Mouse (Mus musculus) left cerebral cortex, adult 8-10 months (tissue): Measurements from ENCODE around the gene Selenbp2. TPM values are rescaled to one million over a fixed set of nuclear protein-coding genes. Genes with fewer than 3 reads are reported as not detected.
"Not testable (repeated sequence)": the region's sequence is repeated elsewhere in the genome, so short reads cannot be mapped to it uniquely, and the experiment has no call there.

Experiments used
- DNase-seq, 2 experiments: peaks; one replicate each; pipeline ENCODE4 v3.0.0; 2022; ENCODE audit warnings: low spot score in 2 of 2
- total RNA-seq, 4 experiments: library from RNA; stranded (reverse); gene quantifications; 2 replicates each; pipeline ENCODE4 v1.2.4; 2022

Selenbp2 gene
- 1 to 10 TPM in 3 of 4 experiments, under 1 TPM in 1; 0.93 to 2.0 (median 1.4) TPM for total RNA-seq

DNA sequence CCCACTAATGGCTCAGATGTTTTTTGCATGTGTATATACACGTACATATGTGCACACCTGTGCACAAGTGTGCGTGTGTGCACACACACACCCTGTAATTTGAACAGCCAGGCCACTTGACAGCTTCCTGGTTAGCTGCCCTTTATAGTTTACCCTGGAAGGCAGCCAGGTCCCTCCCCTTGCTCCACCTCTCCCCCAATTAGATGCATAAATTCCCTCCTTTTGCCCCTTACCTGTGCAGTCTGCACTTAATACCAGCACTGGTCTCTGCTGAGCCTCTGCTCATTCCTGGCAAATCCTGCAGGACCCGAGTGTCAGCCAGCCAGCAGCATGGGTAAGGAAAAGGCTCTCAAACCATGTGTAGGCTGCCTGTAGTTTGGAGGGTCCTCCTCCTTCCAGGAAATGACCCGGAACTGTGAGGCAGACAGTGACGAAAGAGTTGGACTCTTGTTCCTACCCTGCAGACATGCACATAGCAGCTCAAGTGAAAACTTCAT lies at the start of gene Selenbp2:
TSS of gene Selenbp2 (plus strand) at position 228 of the 497 bp plus-strand sequence.
- no peak for DNase-seq

DNA sequence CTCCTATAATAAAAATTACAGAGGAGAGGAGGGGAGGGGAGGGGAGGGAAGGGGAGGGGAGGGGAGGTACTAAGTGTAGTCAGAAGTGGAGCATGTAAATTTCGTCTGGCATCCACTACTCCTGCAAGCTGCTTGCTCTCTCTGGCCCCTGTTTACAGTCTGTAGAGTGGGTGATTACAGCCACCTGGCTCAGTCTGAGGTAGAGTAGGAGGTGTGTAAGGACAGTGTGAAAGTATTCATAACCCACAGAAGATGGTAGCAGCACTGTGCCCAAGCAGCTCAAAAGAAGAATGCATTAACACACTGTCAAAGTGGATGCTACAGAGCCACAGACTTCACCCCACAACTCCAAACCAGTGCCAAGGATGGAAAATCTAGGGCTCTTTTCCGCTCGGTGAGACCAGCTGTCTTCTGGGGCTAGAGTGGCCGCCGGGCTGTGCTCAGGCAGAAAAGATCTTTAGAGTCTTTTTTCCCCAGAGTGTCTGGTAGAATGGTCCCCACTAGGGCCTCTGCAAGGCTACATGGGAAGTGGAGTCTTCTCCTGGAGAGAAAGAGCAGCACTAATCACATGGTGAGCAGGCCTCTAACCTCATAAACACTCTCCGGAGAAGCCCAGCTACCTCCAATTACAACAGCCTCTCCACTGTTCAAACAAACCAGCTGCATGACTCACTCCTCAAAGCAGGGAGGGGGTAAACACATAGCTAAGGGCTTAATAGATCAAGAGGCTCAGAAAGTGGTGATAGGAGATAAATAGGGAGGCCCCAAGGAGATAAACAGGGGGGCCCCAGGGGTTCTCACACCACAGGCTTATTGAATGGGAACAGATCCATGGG lies 44.4 kb upstream of the Selenbp2 start:
- DNase-seq = no peak

DNA sequence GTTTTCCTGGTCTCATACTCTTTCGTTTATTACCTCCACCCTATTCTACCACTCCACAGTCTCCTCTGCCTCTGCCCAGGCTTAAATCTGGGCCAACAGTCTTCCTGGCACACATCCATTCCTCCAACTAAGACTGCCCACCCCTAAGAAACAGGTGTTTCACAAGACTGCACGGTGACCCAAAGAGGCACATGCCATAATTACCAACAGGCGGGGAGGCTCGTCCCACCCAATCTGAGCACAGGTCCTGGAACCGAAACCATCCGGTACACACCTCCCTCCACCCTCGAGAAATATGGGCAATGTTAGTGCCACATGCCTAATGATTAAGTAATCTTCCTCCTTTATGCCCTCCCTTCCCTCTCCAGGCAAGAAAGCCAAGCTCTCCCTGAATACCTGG lies 42.9 kb upstream of the Selenbp2 start:
- no peak for DNase-seq

DNA sequence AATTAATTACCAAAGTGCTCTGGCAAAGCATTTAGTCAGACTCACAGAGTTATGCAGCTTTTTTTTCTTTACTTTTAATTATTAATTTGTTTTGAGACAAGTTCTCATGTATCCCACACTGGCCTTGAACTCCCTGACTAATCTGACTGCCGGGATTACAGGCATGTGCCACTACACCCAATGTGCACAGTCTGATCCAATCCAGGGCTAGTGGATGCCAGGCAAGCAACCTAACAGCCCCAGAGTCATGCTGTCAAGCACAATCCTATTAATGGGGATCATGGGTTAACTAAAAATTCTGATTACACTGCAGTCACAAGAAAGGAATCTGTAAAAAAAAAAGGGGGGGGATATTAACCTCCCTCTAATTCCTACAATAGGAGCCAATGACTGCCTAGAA lies 39.4 kb upstream of the Selenbp2 start:
- not testable (repeated sequence) for DNase-seq

DNA sequence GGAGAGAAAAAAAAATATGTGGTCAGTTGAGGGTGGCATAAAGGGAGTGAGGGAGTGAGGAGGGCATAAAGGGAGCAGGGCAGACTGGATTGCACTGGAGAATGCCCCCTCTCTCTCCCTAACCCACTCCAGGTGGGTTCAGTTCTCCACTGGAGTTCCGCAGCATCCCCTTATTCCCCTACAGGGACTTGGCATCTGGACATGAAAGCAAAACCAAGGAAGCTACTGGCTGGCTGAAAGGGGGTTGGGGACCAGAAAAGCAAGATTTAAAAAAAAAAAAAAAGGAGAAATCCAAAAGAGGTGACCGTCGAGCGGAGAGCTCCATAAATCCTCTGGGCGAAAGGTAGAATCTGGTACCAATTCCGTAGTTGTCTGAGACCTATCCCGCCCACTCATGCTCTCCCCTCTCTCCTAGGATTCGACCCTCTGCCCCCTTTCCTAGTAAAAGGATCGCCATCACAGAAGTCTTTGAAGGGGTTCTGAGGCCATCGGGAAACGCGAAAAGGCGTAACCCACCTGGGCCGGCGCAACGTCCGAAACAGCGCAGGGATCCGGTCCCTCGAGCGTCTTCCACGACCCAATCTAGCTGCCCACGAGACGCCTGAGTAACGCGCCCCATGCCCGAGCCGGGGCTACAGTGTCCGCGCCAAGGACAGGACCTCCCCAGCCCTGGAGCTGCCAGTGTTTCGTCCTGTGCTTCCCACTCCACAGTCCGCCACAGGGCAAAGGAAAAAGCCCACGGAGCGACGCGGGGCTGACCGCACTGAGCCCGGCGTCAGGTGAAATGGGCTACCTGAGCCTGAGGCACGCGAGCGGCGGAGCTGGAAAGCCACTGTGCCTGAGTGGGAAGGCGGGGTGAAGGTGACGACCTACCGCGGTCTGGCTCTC lies 35.3 kb upstream of the Selenbp2 start:
- not testable (repeated sequence) for DNase-seq

DNA sequence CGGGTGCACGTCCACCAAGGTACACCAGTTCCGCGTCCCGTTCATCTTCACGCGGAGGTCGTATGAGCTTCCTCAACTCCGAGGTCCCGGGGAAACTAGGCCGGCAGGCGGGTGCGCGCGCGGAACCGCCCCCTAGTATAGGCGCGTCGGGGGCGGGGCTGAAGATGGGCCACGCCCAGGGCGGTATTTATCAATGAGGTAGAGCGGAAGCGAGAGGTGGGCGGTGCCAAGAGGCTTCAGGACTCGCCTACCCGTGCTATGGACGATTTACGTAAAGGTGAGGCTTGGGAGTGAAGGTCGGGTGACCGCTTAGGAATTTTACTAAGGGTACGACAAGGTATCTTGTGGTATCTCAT lies 34.6 kb upstream of the Selenbp2 start, which contains the start of gene Tuft1:
TSS of gene Tuft1 (minus strand) at position 133 of the 356 bp plus-strand sequence.
- peak; percentile 10 to 27 for DNase-seq

DNA sequence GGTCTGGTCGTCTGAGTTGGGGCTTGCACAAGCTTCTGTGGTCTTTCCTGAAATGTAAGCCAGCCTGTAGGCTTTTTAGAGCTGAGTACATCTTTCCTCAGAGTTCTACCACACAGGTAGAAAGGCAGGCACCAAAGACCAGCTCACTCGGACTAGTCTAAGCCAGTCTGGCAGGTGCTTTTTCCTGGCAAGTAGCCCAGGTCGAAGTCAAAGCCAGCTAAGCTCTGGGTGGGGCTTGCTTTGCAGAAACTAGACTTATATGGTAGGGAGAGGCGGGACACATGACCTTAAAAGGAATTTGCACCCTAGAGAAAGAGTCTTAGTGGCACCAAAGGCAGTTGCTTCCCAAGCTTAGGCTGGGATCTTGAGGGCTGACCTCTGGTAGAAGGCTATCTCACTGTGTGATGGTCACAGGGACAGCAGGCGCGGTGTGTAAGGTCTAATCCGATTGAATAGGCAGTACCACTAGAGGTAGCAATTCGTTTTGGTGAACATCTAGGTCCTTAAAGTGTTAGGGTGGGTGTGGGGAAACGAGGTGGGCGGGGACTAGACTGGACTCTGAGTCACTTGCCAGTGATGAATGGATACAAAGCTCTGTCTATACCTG lies 34.1 kb upstream of the Selenbp2 start:
- DNase-seq = not testable (repeated sequence)

DNA sequence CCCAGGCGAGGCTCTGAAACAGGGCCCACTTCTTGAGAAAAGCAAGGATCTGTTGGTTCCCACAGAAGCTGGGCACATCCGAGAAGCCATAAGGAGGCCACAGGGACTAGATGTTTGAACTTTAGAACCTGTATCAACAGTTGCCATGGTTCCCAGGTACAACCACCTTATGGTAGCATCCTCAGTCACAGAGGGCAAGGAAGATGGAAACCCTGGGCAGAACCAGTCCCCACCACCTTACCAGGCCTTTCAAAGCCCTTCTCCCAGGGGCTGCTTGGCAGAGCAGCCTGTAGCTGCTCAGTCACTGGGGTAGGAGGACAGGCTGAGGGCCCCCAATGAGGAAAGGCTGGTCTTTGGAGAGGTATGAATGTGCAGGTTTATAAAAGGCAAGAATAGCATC lies 32.5 kb upstream of the Selenbp2 start:
- DNase-seq = not testable (repeated sequence)

DNA sequence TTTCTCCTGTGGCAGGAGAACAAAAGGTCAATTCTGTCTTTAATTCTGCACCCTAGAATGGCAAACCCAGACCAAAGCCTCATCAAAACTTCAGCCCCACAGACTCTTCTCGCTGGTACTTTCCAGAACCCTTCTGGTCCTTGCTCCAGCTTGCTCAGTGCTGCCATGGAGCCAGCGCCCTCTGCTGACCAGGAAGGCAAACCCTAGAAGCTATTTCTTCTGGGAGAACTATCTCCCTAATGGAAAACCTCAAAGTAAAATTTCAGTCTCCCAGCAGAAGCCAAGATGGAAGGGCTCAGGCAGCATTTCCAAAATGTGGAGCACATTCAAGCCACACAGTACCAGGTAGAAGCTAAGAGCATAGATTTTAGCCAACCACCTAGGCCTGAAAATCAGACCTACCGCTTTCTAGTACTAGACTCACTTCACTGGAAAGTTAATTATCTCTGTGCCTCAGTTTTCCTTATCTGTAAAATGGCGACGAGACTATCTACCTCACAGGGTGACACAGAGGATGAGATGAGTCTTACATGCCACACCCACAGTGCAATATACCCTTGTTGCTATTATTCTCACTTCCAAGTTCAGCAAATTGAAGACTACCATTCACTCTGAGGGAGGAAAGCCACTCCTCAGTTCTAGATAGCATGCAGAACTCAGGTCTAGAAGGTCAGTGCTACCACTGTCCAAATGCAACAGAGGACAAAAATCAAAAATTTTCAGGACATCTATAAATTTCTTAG lies 28.1 kb upstream of the Selenbp2 start:
- not testable (repeated sequence) for DNase-seq

DNA sequence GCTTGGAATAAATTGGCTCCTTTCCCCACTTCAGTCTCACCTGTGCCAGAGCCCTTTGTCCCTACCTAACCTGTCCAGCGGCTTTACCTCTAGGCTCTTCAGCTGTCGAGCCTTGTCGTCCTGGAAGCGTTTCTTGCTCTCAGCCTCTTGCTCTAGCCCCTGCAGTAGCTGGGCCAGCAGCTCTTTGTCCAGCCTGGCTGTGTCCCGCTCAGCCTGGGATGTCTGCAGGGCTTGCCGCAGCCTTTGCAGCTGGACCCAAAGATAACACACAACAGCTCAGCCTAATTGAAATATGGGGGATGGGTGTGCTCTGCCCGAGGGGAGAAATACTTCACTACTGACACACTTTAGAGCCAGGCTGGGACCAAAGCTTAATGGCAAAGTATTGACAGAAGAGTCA lies 27.5 kb upstream of the Selenbp2 start:
- DNase-seq = not testable (repeated sequence)

DNA sequence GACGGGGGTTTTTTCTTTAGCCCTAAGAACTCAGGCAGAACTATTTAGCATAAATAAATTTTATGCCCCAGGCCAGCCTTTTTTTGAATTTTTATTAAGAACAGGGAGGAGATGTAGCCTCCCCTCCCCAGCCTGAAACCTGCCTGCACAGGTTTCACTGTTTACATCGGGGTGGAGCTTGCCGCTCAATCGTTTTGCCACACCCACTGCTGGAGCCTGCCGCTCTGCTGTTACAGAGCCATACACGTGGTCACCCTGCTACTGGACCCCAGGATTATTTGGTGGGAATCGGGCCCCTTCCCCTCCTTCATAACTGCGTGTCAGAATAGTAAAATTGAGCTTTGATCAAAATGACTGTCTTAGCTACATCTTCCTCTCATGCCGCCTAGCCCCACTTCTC lies 18.3 kb upstream of the Selenbp2 start:
- DNase-seq = not testable (repeated sequence)

DNA sequence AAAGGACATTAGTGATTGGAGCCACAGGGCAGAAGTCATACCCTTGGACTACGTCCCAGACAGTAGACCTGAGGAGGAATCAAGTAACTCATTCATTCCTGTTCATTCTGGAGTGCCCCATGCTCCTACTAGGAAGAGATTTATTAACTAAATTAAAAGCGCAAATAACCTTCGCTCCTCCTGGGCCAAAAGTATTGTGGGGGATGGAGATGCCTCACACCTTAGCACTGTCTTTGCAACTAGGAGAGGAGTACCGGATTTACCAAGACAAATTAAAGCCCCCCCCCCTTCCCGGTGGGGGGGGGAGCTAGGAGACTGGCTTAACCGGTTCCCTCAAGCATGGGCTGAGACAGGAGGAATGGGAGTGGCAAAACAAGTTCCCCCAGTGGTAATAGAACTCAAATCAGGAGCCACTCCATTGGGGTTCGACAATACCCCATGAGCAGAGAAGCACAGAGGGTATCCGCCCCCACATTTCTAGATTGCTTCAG lies 14.0 kb upstream of the Selenbp2 start:
- no peak for DNase-seq

DNA sequence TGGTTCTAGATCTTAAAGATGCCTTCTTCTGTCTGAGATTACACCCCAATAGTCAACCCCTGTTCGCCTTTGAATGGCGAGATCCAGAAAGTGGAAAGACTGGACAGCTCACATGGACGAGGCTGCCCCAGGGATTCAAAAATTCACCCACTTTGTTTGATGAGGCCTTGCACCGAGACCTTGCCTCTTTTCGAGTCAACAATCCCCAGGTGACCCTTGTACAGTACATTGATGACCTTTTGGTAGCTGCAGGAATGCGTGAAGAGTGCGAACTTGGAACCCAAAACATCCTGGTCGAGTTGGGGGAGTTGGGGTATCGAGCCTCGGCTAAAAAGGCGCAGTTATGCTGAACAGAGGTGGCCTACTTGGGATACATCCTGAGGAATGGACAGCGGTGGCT lies 13.3 kb upstream of the Selenbp2 start:
- DNase-seq = not testable (repeated sequence)

DNA sequence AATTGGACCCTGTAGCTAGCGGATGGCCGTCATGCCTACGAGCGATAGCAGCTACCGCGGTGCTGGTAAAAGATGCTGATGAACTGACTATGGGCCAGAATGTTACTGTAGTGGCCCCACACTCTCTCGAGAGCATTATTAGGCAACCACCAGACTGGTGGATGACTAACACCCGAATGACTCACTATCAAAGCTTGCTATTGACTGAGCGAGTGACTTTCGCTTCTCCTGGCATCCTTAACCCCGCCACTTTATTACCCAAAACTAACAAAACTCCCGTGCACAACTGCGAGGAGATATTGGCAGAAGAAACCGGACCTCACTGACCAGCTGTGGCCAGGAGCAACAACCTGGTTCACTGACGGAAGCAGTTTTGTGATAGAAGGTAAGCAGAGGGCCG lies 12.6 kb upstream of the Selenbp2 start:
- DNase-seq = no peak

DNA sequence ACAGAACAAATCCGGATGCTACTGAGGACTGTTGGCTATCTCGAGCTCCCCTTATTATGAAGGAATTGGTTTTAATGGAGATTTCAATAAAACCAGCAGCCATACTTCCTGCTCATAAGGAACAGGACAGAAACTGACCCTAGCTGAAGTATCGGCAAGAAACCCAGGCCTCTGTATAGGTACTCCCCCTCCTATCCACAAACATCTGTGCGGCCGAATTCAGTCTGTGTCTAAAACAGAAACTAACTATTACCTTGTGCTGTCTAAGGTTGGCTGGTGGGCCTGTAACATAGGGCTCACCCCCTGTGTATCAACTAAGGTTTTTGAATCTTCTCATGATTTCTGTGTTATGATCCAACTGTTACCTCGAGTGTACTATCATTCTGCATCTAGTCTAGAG lies 9.7 kb upstream of the Selenbp2 start:
- no peak for DNase-seq

DNA sequence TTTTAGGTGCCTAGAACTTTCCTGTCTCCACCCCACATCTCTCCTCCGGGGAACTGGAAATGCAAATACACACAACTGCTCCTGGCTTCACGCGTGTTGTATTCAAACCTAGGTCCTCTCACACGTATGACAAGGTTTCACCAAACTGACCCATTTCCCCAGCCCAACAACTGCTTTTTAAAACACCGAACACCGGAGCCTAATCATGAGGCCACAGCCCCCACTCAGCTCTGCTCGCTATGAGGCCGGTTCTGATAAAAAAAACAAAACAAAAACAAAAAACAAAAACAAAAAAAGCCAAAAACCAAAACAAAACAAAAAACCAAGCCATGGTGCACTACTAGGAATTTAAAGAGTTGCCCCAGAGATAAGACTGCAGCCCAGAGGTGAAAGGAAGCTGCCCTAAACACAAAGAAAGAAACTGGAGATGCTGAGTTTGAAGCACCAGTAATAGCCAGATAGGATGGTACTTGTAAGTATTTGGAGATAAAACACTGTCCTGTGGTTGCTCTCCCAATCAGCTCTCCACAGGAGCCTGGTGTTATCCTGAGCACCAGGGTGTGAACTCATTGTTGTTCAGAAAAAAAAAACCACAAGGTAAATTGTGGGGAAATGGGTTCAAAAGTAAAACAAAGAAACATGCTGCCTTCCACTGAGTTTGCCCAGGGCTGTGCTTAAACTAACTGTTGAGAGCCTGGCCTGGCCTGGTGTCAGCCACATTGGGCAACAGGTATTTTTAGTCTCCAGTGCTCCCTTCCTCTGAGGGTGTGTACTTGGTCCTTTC lies 7.2 kb upstream of the Selenbp2 start:
- not testable (repeated sequence) for DNase-seq

DNA sequence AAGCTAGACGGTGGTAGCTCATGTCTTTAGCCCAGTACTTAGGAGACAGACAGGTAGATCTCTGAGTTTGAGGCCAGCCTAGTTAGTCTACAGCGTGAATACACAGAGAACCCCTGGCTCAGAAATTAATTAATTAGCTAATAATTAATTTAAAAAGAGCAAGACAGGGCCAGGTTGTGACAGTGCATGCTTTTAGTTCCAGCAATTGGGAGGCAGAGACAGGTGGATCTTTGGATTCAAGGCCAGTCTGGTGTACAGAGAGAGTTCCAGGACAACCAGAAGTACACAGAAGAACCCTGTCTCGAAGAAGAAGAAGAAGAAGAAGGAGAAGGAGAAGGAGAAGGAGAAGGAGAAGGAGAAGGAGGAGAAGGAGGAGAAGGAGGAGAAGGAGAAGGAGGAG lies 4.7 kb upstream of the Selenbp2 start:
- DNase-seq = not testable (repeated sequence)

DNA sequence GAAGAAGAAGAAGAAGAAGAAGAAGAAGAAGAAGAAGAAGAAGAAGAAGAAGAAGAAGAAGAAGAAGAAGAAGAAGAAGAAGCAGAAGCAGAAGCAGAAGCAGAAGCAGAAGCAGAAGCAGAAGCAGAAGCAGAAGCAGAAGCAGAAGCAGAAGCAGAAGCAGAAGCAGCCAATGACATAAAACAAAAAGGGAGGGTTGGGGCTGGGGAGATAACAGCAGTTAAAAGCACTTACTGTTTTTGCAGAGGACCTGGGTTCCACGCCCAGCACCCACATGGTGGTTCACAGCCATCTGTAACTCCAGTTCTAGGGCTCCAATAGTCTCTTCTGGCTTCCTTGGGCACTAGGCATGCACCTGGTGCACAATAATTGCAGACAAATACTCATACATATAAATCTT lies 4.2 kb upstream of the Selenbp2 start:
- DNase-seq = not testable (repeated sequence)

DNA sequence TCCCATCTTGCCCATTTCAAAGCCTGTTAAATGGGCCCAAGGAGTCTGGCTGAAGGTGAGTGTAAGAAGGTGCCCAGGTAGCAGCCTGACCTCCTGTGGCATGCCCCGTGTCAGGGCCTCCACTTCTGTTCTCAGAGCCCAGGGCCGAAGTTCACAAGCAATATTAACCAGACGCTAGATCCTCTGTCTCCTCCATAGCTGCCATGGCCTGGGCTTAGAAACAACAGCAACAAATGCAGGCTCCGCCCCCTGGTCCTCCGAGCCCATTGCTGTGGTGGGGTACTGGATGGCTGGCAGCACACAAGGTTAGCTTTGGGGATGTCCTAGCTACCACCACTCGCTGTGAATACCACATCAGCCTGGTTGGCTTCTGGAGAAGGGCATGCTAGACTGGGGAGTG lies 3.2 kb upstream of the Selenbp2 start:
- not testable (repeated sequence) for DNase-seq
